Mouse (Mus musculus) layer of hippocampus, postnatal 25 days (tissue): Measurements from ENCODE around the gene Ehbp1. TPM values are rescaled to one million over a fixed set of nuclear protein-coding genes. Genes with fewer than 3 reads are reported as not detected.

ENCODE experiments used
- DNase-seq, 2 experiments: peaks; one replicate each; pipeline ENCODE4 v3.0.0; 2022; ENCODE audit warnings: mixed read lengths in 2 of 2, low spot score in 1 of 2; ENCODE audit errors: extremely low spot score in 1 of 2
- total RNA-seq, 2 experiments: library from RNA; stranded (reverse); gene quantifications; 2 replicates each; pipeline ENCODE4 v1.2.3; 2021

The Ehbp1 gene
- total RNA-seq: 10 to 100 TPM; 42.3 to 47.4 TPM

DNA sequence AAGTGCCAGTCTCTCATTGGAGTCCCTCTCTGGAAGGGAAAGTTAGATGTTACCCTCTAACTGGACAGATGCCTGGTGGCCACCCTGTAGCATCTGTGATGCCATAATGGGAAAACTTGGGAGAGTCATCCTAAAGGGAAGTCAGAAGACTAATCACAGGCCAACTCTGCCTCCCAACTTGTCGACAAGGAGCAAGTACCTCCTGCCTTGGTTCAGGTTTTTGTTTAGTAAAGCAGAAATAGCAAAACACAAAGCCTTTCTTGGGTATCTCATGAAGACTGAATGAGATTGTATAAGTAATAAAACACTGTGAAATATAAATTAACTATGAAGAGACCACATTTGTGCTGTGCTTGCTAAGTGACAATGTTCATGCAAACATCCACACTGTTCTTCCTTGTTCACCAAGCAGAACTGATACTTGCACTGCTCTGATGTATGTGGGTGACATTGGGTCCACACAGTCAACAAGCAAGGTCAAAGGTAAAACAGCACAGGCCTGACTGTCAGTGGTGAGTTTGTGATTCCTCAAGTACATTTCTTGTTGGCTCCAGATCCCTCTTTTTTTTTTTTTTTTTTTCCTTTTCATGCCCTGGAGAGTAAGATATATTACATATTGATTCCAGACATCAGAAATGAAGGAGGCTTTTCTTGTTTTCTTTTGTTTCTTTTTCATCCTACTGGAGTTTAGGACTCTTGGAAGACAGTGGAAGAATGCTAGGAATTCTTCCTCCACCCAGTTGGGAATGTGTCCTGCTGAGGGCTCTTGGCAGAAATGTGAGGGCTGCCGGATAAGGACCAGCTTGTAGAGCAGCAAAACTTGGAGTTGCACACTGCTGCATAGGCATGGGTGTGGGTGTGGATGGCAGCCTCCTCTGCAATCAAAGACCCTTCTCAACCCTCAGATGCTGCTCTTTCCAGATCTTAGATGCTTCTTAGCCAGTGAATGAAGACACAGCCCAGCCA is at the start of gene Ehbp1:
Gene Ehbp1, minus strand, starts transcription at position 51 of the 966 bp plus-strand sequence.
- DNase-seq: no peak

DNA sequence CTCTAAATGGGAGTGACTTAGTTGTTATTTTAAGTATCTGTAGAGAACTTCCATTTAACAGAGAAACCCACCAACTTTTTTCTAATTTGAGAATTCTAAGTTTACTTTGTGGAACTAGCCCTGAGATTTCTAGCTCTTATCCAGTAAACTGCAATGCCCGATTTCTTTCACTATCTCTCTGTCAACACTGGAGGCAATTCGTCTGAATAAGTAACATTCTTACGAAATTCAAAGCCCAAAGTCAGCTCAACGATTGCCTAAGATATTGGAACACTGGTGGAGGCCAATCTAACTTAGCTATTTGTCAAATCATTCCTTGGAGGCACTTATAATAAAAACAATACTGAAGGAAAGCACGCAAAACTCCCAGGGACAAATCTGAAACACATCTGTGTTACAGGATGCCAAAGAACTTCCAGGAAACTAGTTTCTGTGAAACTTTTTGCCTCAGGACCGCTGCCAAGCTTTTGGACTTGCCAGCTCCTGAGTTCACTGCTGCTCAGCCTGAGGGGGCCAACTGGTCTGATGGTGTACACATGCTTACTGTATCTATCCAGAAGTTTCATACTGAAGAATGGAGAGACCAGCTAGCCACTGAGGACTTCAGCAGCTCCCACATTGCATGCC is 45.5 kb upstream of the Ehbp1 start:
- DNase-seq: no peak

DNA sequence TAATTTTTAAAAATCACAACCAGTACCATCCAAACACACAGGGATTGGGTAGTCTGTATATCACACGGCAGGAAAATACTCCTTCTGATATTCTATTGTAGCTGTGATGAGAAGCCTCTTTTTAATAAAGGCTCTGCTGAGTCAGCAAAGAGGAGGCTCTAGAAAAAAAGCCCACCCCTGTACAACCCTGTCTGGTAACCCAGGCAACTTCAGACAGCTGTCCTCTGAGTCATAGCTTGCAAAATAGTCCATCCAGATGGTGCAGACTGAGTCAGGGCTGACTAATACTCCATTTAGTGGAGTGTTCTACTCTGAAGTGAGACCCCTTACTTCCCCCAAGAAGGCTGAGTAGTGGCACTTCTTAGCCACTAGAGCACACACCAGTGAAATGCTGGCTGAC is 41.4 kb upstream of the Ehbp1 start:
- no peak for DNase-seq

DNA sequence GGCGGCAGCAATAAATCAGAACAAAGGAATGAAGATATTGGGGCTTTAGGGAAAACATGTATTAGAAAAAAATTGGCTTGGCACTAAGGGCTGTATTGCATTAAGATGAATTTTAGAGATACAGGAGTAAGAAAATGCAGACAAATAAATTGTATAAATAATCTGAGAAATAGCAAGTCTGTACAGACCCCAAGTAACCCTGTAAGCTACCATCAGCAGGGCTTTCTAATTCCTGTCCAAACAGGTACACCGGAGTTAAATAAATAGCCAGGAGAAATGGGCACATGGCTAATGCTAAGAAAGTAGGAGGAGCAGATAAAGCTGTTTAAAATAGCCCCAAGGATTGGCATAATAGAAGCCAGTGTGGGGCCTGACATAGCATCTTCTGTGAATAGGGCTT is 32.7 kb upstream of the Ehbp1 start:
- no peak for DNase-seq

DNA sequence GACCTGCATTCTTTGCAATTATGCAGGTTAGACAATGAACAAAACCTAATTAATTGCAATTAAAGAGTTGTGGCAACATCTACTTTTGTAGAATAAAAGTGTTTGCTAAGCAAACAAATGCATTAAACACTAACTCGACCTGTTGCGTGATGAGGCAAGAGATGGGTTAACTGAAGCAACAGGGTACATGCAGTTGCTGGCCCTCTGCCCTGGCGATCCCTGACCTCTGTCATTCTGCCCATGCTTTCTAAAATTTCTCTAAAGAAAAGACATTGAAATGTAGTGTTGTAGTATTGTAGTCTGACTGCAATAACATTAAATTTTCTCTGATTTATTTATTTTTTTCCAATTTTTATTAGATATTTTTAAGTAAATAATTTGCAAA is 31.2 kb upstream of the Ehbp1 start:
- DNase-seq: no peak

DNA sequence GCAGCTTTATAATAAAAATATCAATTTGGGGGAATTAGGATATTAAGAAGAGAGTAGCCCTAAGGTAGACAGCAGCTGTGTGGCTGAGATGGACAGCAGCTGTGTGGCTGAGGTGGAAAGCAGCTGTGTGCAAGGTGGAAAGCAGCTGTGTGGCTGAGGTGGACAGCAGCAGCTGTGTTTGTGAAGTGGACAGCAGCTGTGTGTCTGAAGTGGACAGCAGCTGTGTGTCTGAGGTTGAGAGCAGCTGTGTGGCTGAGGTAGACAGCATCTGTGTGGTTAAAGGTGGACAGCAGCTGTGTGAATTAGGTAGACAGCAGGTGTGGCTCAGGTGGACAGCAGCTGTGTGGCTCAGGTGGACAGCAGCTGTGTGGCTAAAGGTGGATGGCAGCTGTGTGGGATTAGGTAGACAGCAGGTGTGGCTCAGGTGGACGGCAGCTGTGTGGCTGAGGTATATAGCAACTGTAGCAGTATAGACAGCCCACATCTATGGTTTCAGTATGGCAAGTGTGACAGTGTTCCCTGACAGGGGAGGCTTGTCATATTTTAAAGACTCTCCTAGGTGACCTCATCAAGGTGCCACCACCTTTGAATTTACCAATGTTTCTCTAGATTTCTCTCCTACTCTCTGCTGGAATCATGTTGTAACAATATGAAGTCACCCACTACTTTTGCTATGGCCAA is 30.7 kb upstream of the Ehbp1 start:
- DNase-seq: no peak

DNA sequence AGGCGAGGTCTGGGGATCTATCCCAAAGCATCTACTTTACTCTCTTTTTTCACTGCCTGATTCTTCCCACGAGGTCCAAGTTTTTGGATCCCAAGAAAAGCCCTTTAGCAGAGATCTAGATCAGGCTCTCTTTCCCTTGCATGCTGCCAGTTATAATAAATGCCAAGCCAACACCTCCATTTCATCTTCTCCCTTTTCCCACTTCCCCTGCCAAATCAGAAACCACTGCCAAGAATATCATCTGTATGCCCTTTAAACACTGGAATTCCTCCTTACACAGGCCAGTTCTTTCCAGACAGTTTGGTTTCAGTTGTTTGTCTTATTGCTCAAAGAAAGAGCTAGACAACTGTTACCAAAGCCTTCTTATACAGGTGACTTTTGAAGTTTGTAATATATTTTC is 27.7 kb upstream of the Ehbp1 start:
- no peak for DNase-seq

DNA sequence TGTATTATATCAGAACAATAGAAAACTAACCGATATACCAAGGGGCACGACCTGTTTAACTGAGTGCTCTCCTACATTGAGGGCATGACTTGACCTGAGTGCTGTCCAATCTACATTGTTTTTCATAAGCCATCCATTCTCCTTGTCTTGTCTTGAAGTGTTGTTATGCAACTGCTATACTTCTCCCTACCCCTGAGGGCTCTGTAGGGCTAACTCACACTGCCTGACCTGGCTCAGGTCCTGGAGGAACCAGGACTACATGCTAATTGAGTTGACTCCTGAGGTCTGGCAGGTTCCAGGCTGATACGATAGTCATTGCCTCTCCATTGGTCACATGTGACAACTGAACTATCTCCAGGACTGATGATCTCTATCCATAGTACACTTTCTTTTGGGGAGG is 26.5 kb upstream of the Ehbp1 start:
- DNase-seq: no peak

DNA sequence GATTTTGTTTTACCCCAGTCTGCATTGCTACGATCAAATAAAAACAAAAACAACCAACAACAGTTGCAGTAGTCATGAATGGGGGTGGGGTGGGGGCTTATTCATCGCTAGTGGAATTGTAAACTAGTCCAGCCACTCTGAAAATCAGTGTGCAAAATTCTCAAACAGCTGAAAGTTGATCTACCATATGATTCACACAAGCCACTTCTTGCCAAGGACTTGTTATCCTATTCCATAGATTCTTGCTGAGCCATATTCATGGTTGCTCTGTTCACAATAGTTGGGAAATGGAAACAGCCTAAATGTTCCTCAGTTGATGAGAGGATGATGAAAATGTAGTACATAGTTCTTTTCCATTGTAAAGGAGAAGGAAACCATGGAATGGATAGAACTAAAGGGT is 24.4 kb upstream of the Ehbp1 start:
- no peak for DNase-seq

DNA sequence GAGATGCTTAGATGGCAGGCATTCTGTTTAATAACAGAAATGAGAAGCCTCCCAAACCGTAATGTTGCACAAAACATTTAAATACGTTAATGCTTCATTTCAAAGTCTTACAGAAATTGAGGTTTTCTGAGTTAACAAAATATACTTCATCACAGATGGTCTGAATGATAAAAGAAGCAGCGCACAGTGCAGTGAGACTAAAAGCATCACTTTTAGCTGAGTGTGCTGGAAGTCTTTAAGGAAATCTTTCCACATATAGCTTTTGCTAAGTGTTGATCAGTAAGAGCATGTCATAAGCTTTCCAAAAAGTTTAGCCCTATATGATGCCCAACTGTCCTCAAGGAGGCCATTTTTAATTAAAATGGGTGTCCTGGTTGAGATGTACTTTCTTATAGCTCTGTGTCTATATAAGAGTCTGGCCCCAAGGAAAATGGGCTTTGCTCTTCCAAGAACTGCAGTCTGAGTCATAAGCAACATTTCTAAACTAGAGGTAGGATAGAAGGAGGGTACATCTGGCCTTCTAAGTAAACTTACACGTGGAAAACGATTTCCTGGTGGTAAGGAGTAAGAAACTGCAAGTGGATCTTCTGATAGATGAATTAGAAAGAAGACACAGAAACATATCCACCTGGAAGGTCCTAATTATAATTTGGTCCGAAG is 12.0 kb upstream of the Ehbp1 start:
- DNase-seq: no peak

DNA sequence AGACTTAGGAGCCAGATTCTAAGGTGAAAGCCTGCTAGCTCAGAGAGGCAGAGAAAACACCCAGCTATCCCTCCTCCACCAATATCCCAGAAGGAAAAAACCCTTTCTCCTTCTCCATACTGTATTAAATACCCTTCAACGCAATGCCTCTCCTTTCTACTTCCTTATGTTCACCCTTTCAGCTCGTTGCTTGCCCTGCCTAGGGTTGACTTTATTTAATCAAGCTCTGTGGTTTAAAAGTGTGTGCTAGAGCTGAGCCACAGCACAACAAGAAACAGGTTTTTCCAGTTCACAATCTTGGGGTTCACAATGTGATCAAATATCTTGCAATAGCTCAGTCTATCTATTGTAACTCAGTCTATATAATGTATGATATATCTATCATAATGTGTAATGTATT is 7.9 kb upstream of the Ehbp1 start:
- no peak for DNase-seq

DNA sequence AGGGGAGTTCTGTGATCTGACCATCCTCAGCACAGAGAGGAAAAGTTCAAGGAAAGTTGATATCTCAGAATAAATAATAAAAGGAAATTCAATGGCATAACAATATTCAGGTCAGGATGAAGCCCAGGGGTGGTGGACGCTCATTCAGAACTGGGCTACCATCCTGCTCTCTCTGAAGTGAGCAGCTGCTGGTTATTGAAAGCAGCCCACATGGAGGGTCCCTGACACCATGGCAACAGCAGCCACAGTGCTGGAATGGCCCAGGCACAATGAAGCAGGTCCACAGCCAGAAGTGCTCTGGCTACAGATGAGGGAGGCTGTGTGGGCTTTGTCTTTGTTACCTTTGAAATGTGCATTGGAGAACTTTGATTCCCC is 6.4 kb upstream of the Ehbp1 start:
- DNase-seq: no peak

DNA sequence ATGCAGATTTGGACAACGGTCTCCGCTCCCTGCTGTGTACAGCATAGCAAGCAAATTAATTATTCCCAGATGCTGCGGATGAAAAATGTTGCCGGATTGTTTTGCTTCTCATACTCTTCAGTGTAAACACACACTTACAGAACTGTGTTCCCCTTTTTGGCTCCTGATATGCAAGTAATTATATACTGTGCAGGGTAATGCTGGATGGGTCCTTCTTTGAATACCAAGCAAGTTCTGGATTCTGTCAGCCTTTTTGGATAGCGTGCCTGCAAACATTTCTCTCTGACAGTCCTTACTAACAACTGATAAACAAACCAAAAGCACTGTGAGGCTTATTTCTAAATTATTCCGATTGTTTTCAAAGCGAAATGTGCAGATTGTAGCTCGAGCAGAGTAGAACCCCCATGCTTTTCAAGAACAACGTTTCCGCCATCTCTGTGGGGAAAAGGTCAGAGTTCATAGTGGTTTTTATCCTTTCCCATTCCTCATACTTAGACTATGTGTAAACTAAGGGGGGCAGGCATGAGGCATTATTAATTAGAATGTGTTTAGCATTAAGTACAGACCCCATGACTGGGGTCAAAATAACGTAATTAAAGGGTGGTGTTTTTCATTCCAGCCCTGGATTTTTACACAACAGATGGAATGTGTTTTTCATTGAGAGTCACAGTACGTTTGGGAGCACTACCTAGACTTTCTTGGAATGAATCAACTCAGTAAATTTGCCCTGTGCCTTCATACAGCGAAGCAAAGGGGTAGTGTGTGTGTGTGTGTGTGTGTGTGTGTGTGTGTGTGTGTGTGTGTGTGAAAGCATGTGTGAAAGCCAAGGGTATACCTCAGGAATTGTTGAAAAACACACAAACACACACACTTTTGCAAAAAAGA is 5.8 kb upstream of the Ehbp1 start:
- DNase-seq: no peak

DNA sequence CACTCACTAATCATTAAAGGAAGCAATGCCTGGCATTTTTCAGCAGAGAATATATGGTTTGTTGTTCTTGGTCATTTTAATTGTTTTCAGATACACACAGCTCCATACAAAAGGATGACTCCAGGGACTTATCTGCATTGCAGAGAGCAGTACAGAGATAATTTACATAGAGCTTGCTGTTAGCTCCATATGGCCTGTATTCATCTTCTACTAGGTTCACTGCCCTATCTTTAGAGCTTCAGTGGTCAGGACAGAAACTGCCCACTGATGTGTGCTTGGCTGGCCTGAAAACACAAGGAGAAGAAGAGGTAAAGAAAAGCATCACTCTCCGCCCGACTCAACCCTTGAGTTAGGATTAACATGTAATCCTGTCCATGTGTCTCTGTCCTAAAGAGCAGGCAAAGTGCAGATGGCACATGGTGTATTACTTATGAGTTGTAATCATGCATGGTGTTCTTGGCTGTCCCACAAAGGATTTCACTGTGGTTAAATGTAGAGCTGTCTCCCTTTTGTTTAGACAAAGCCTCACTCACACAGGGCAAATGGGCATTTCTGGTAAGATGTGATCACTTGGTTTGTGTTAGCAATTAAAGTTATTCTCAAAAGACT is 14.7 kb downstream of the Ehbp1 start:
- DNase-seq: no peak

DNA sequence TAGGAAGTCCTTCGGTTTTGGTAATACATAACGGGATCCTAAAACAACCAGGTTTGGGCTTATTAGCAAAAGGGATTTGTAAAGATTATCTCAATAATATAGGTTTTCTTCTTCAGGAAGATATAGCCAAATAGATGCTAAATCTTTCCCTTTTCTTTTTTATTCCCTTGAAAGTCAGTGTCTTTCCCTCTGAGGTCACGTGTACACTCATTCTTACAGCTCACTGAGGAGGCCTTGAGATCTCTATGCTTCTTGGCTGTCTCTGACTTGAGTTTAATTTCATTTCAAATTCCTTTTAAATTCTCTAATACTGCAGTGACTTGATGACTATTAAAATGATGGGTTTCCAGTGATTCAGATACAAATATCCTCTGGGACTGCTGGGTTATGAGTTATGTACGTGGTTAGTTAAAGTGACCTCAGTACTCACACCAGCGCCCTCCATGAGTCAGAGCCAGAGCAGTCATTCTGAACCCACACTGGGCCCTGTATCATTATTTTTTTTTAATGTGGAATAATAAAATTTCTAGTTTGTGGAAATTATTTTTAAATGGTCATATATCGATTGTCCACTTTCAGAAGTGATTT is 24.2 kb downstream of the Ehbp1 start:
- DNase-seq: no peak

DNA sequence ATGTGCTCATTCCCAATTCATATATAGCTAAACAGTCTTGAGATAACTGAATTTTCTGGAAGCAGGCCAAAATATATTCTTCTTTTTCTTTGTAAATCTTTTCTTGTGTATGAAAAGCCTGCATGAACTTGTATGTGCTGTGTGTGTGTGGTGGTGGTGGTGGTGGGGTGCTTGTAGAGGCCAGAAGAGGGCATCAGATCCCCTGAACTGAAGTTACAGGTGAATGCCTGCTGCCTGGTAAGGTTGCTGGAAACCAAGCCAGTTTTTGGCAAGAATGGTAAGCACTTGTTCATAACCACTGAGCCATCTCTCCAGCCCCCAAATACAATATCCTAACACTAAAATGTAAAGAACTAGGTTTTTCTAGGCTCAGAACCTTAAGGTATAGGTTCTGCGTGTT is 26.3 kb downstream of the Ehbp1 start:
- DNase-seq: no peak

DNA sequence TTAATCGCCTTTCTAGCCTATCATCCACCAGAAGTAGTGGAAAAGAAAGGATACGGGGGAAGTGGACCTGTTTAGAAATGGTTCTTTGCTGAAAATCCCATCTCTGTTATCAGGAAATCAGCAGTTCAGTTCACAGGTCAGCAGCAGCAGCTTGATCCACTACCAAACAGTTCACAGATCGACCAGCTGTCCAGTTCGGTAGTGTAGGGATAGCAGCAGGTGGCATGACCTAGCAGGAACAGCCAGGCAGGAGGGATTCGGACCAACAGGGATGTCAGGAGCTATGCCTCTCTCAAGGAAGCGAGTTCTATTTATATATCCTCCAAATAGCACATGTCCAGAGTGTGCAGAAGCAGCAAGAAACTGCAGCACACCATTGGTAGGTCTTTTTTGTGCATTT is 40.9 kb downstream of the Ehbp1 start:
- DNase-seq: no peak

DNA sequence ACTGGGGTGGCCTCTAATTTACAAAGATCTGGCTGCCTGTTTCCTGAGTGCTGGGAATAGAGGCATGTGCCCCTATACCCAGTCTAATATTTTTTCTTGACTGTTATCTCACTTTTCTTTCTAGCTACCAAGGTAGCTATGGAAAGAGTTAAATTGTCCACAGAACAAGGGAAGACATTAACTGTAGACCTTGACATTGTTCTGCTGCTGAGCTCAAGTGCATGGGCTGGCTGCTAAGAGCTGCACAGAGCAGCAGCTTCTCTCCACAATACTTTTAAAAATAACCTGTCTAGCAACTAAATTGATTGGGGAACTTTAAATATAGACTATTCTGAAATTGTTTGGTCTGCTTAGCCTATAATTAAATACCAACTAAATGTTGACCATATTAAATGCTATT is 52.9 kb downstream of the Ehbp1 start:
- no peak for DNase-seq

DNA sequence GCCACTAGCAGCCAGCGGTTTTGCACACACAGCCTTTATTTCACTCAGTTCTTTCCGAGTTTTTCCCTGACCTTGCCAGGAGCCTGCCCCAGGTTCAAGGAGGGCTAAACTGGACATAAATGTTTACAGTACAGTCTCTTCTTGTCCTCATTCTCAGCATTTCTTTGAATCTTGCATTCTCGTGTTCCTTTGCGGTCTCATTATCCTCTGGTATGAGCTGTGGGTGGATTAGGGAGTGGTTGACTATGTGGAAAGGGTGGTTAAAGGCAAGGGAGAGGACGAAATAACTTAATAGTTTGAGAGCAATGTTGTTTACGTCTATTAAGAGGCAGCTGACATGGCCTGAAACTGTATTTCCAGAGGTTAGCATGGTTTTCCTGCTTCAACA is 54.6 kb downstream of the Ehbp1 start:
- DNase-seq: no peak
